Mouse (Mus musculus) kidney, embryonic 14.5 days (tissue): ENCODE data around the gene Sult1e1. TPM values are rescaled to one million over a fixed set of nuclear protein-coding genes. Genes with fewer than 3 reads are reported as not detected.
A peak's percentile ranks its signal among the peaks of the same experiment; 100 is the strongest.

Source experiments
- ATAC-seq: fragments of 200-750 bp; cut with Nextera tagmentation; 2 replicates; pipeline ENCODE4 v1.8.0; 2017; ENCODE audit warnings: moderate number of reproducible peaks, mild to moderate bottlenecking, moderate TSS enrichment, moderate library complexity; ENCODE audit not compliant: low FRiP score, low TSS enrichment
- H3K27ac ChIP-seq: fragments of 300-500 bp; sonication (generic); 2 replicates; pipeline ENCODE4 v1.5.1; 2014; ENCODE audit warnings: low read depth, mild to moderate bottlenecking, low read length, moderate library complexity, mixed read lengths
- H3K27me3 ChIP-seq: fragments of 300-500 bp; sonication (generic); 2 replicates; pipeline ENCODE4 v1.6.1; 2014; ENCODE audit warnings: mild to moderate bottlenecking, low read length; ENCODE audit not compliant: control insufficient read depth, insufficient read depth
- H3K36me3 ChIP-seq: fragments of 300-500 bp; sonication (generic); 2 replicates; pipeline ENCODE4 v1.6.1; 2014; ENCODE audit warnings: low read length, mixed read lengths; ENCODE audit not compliant: control insufficient read depth, insufficient read depth
- H3K4me1 ChIP-seq: fragments of 300-500 bp; sonication (generic); 2 replicates; pipeline ENCODE4 v1.6.1; 2014; ENCODE audit warnings: low read length, mixed read lengths; ENCODE audit not compliant: control insufficient read depth, insufficient read depth
- H3K4me2 ChIP-seq: fragments of 300-500 bp; sonication (generic); replicated peaks from 2 replicates; pipeline ENCODE4 v1.6.1; 2014; ENCODE audit warnings: low read depth, mild to moderate bottlenecking, low read length
- H3K4me3 ChIP-seq: fragments of 300-500 bp; sonication (generic); 2 replicates; pipeline ENCODE4 v1.5.1; 2014; ENCODE audit warnings: mild to moderate bottlenecking, low read length
- H3K9ac ChIP-seq: fragments of 300-500 bp; sonication (generic); 2 replicates; pipeline ENCODE4 v1.6.1; 2014; ENCODE audit warnings: low read depth, mild to moderate bottlenecking, low read length, moderate library complexity
- H3K9me3 ChIP-seq: fragments of 300-500 bp; sonication (generic); 2 replicates; pipeline ENCODE4 v1.6.1; 2016; ENCODE audit warnings: low read length; ENCODE audit not compliant: control insufficient read depth
- WGBS: fragments of 180-500 bp; shearing (Covaris S2); extraction: QIAGEN DNeasy Blood & Tissue Kit; methylation state at CpG from one replicate; pipeline ENCODE4 v1.1.7; 2014; 5-methylcytosine and 5-hydroxymethylcytosine counted together
- microRNA-seq: library from miRNA; unstranded; fragments of <30 nt; microRNA quantifications from one replicate; pipeline ENCODE4, GENCODE M21; 2016
- polyA plus RNA-seq: library from polyadenylated mRNA; unstranded; fragments of >200 nt; fragmentation: Nextera tagmentation; extraction: Ambion mirVana; gene quantifications from 2 replicates; pipeline ENCODE4 v1.2.1, GENCODE M21; 2014

Gene Sult1e1
- polyA plus RNA-seq, 1 experiment from 2014 or later, result 1.4 TPM

DNA sequence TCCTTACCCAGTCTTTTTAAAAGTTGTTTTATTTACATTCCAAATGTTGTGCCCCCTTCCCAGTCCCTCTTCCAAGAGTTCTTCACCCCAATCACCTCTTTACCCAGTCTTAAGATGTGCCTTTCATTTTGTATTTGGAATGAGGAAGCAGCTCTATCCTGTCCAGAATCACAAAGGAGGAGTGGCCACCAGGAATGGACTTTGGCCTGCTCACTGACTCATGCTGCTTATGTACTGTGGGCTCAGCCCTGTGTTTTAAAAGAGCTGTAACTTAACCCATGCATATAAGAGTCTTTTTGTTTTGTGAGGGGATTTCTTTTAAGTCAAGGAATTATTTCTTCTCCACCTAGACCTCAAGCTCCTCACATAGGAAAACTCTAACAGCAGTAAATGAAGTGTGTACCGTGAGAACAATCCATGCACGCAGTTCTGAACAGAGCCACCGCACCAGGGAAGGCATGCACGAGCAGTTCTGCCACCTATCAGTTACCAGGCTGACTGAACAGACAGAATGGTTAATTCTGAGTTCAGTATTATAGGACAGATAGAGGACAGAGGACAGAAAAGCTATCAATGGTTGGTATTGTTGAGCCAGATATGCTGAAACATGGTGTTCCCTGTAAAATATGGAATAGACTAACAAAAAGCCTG is 55.3 kb downstream of the Sult1e1 start:
- WGBS, result 38% methylated on average over 4 of the region's 4 CpGs
- H3K9me3 ChIP-seq, result no peaks in the 10 kb centered on the region
- H3K27ac ChIP-seq, result peak overlapping the region; percentile 37; the same call in 1 of the 2 replicates
- no peak overlapping the region for H3K4me3 ChIP-seq
- H3K9ac ChIP-seq, result no peak overlapping the region
- no peaks in the 10 kb centered on the region for H3K36me3 ChIP-seq
- H3K27me3 ChIP-seq, result no peaks in the 10 kb centered on the region
- ATAC-seq, result peak; percentile 91
- no peak overlapping the region for H3K4me2 ChIP-seq
- H3K4me1 ChIP-seq, result no peaks in the 10 kb centered on the region

DNA sequence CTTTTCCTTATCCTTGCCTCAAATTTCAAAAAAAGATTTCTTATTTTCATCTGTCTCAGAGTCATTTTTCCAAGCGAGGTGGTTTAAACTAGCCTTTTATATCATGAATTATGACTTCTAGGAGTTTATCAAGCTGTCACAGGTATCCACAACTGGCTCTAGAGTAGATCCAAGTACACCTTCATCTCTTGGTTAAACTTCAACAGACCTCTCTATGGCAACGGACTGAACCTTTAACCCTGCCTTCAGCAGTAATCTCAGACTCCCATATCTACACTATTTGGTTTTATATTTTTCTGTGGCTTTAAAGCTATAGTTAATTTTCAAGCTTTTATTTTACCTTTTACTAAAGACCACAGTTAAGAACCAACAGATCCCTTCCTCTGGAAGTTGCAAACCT is 59.1 kb downstream of the Sult1e1 start:
- no peak overlapping the region for H3K27ac ChIP-seq
- WGBS, result 58% methylated on average over 2 of the region's 2 CpGs
- H3K4me2 ChIP-seq, result no peak overlapping the region
- H3K4me1 ChIP-seq, result no peaks in the 10 kb centered on the region
- no peaks in the 10 kb centered on the region for H3K27me3 ChIP-seq
- no peak; the same call in 1 of the 2 replicates for ATAC-seq
- H3K4me3 ChIP-seq, result no peak overlapping the region
- H3K36me3 ChIP-seq, result no peaks in the 10 kb centered on the region
- H3K9me3 ChIP-seq, result no peaks in the 10 kb centered on the region
- H3K9ac ChIP-seq, result no peak overlapping the region

Small RNAs within 50 kb of the gene (microRNA-seq; reads per million reads assigned to microRNA genes)
- gene Mir3969, result not detected

Other genes with a start within 250 kb of the Sult1e1 start
- 0.43 and 2.6 TPM in 2 replicates for gene Ugt2b38, start 167.4 kb downstream of the Sult1e1 start, polyA plus RNA-seq
- gene Ugt2a2, start 109.3 kb downstream of the Sult1e1 start, polyA plus RNA-seq, result not detected in 2 replicates
- gene Gm43638, start 104.8 kb downstream of the Sult1e1 start, polyA plus RNA-seq, result not detected in 2 replicates
- not detected in 2 replicates for gene Ugt2a1, start 100.7 kb downstream of the Sult1e1 start, polyA plus RNA-seq
- 1.1 and 1.6 TPM in 2 replicates for gene Sult1b1, start 53.4 kb downstream of the Sult1e1 start, polyA plus RNA-seq
- gene Sult1d1, start 22.6 kb downstream of the Sult1e1 start, polyA plus RNA-seq, result 16.7 and 31.0 TPM in 2 replicates
- gene Csn1s1, start 74.6 kb upstream of the Sult1e1 start, polyA plus RNA-seq, result not detected in 2 replicates
- gene Csn2, start 108.0 kb upstream of the Sult1e1 start, polyA plus RNA-seq, result not detected in 2 replicates
- gene Csn1s2a, start 183.0 kb upstream of the Sult1e1 start, polyA plus RNA-seq, result not detected in 2 replicates
- not detected in 2 replicates for gene Csn1s2b, start 216.5 kb upstream of the Sult1e1 start, polyA plus RNA-seq
- gene Prr27, start 234.1 kb upstream of the Sult1e1 start, polyA plus RNA-seq, result not detected in 2 replicates